Mouse (Mus musculus) forelimb bud, embryonic 11.5 days (tissue): ENCODE results near the gene Six5.

Experiments
- DNase-seq: peaks from one replicate; pipeline ENCODE4 v3.0.0-alpha.2; 2012; ENCODE audit warnings: low read depth, low spot score

Gene Six5

DNA sequence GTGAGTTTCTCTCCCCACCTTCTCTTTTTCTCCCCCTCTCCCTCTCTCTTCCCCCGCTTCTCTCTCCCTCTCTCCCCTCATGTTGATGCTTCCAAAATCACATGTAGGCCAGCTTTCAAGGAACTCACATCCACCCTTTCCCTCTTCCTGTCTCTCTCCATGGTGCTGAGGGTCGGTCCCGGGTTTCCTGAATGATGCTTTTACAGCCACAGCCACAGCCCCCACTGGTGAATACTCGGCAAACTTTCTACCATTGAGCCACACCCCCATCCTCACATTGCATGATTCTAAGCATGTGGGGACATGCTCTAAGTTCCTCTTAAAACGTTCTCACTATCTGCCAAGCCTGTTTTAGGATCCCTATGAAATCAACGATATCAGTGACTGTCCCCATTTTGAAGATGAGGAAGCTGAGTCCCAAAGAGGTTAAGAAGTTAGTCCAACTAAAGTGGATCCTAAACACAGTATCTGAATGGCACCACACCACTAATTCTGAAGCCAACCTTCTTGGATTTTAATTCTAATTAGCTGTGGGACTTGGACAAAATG lies 53.2 kb downstream of the Six5 start:
- no peak for DNase-seq
